Mouse (Mus musculus) embryo, embryonic 10 days (tissue): Measurements from ENCODE around the gene Dapp1.
A peak's percentile ranks its signal among the peaks of the same experiment; 100 is the strongest.
"Not testable (repeated sequence)": the region's sequence is repeated elsewhere in the genome, so short reads cannot be mapped to it uniquely, and the experiment has no call there.

Source experiments
- DNase-seq: peaks from one replicate; pipeline ENCODE4 v3.0.0-alpha.2; 2015; ENCODE audit warnings: low spot score

The Dapp1 gene

GRCm38 (mm10) chr3:137954256-137954916, 27.0 kb downstream of the Dapp1 start:
- DNase-seq = no peak

GRCm38 (mm10) chr3:137952914-137953880, 28.1 kb downstream of the Dapp1 start:
- DNase-seq = peak; percentile 77

GRCm38 (mm10) chr3:137952225-137952913, 29.0 kb downstream of the Dapp1 start:
- DNase-seq = no peak

DNA sequence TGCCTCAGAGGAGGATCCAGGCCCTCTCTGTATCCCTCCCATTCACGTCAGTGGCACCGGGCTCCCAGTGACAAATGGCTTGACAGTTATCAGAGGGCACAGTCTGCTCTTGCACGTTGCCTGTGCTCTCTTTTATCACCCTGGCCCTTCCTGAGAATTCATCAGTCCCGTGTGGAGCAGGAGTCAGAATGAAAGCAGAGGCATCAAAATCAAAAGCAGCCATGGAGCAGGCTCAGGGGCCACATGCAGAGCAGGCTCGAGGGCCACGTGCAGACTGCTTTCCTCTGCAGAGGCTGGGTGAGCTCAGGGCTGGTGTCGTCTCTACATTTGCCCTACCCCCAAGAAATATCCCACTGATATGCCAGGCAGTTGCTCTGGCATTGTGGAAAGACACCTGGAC, 29.5 kb downstream of the Dapp1 start:
- no peak for DNase-seq

- not testable (repeated sequence) for DNase-seq
Observed at GRCm38 (mm10) chr3:137951302-137951701, 30.0 kb downstream of the Dapp1 start.

DNA sequence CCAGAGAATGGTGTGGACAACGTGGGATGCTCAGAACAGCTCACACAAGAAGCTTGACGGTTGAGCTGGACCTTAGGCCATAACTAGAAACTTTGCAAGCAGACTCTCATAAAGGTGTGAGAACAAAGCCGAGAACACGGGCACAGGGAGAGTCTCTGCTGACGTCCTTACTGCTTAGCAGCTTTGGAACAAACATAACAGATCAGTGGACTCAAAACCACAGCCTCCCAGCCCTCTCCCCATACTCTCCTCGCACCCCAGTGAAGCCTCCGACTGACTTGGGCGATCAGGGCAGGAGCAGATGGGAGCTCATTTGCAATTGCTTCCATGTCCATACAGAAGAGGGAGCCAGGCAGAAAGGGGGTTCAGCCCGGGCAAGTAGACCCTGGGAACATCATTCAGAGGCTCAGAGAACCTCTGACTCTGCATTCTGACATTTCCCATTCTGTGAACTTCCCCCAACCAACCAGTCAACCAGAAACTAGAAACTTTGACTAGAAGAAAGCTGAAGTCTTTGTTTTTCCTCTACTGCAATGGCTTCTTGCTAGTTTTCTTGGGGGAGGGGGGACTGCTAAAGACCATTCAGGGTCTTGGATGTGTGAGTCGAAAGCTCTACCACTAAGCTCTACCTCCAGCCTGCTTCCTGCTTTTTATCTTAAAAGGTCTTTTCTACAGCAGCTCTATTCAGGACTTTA, 31.0 kb downstream of the Dapp1 start:
- DNase-seq = no peak

GRCm38 (mm10) chr3:137947525-137947924, 33.8 kb downstream of the Dapp1 start:
- DNase-seq = no peak

GRCm38 (mm10) chr3:137946827-137947226, 34.5 kb downstream of the Dapp1 start:
- DNase-seq = no peak

- peak; percentile 31 for DNase-seq
Observed at GRCm38 (mm10) chr3:137943737-137944154, 37.6 kb downstream of the Dapp1 start.

DNA sequence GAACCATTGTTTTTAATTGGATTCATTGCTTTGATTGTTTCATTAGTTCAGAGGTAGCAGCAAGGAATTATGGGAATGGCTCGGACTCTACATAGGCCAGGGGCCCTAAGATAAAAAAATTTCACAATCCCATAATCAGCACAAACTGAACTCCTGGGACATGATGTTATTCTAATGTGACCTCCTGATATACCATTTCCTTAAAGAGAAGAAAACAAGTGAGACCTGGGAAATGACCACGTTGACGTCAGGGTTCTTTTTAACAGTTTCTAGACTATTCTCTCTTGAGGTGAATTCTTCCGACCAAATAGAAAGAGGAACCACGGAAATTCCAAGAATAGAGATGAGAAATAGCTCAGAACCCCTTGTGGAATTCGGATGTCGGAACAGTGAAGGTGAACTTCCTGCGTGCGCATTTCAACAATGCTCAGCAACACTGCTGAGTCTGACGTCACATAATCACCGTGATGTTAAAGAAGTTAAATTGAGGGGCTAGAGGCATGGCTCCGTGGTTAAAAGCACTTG, 39.2 kb downstream of the Dapp1 start:
- DNase-seq = no peak

- DNase-seq = no peak
Observed at GRCm38 (mm10) chr3:137941555-137941954, 39.8 kb downstream of the Dapp1 start.

DNA sequence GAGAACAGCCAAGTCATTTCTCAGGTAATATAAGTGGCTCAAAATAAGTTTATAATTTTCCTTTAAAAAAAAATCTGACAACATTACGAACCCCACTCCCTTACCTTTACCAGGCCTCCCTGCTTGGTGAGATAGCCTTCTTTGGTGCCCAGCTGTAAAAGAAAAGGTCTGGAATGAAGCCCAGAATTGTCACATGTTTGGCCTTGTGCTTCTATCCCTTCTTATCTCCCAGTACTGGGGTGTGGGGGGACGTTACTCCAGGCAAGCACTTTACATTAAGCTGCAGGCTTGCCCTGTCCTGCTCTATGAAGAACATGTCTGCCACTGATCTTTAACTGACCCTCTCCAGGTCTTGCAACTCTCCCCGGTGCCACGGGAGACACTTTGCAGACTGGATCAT, 40.6 kb downstream of the Dapp1 start:
- DNase-seq = no peak

GRCm38 (mm10) chr3:137938608-137939007, 42.7 kb downstream of the Dapp1 start:
- peak; percentile 73 for DNase-seq

DNA sequence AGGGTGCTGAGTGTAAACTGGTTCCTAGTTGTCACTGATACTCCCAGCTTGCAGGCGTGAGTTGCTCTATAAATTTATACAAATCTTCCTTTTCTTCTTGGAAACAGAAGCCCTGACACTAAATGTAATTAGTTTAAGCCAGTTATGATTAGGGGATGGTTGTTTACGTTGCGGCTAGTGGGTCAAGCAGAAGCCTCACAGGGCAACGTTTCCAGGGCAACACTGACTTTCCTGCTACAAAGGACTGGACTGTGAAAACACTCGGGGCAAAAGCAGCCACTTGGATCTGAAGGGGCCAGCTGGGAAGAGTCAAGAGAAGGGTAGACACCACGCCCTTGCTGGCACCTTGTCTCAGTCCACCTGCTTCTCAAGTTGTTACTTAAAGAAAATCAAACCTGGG, 44.8 kb downstream of the Dapp1 start:
- DNase-seq = no peak

GRCm38 (mm10) chr3:137935570-137936525, 45.5 kb downstream of the Dapp1 start:
- peak; percentile 31 for DNase-seq

GRCm38 (mm10) chr3:137933986-137934385, 47.4 kb downstream of the Dapp1 start:
- DNase-seq = no peak

DNA sequence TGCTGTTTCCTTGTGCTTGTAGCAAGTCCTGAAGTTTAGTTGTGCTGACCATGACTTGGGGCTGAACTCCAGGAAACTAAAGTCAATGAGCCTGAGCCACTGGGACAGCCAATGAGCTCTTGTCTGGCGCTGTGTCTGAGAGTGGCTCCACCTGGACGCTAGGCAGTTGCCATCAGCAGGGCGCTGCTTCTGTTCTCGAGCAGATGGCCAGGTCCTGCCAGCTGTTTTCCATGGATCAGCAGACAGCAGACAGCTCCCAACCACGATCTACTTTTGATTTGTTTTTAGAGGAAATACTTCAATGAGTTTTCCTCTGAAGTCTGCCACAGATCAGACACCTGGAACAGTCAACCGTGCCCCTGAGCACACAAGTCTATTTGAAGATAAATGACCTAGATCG, 48.6 kb downstream of the Dapp1 start:
- DNase-seq = no peak

- no peak for DNase-seq
Observed at GRCm38 (mm10) chr3:137929940-137930339, 51.4 kb downstream of the Dapp1 start.

DNA sequence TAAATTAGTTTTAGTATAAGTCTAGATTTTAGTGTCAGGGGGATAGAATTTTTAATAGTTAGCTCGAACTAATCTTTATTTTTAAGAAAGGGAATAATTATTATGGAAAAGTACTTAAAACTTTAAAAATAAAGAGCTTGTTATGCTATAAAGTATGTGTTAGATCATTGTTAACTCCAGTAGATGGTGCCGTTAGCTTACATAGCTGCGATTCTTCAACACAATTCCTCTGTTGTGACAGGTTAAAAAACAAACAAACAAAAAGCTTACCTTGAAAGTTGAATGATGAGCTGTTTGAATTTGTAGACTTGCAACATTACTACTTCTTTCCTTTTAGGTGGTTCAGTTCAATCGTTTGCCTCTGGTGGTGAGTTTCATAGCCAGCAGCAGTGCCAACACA, 54.3 kb downstream of the Dapp1 start:
- no peak for DNase-seq

- DNase-seq = no peak
Observed at GRCm38 (mm10) chr3:137920594-137920993, 60.8 kb downstream of the Dapp1 start.

- no peak for DNase-seq
Observed at GRCm38 (mm10) chr3:137919398-137919797, 61.9 kb downstream of the Dapp1 start.
